Mouse (Mus musculus) kidney, embryonic 14.5 days (tissue): ENCODE results near the gene Glis2. TPM values are rescaled to one million over a fixed set of nuclear protein-coding genes. Genes with fewer than 3 reads are reported as not detected.

ENCODE experiments used
- ATAC-seq: fragments of 200-750 bp; cut with Nextera tagmentation; 2 replicates; pipeline ENCODE4 v1.8.0; 2017; ENCODE audit warnings: moderate number of reproducible peaks, mild to moderate bottlenecking, moderate TSS enrichment, moderate library complexity; ENCODE audit not compliant: low FRiP score, low TSS enrichment
- H3K27ac ChIP-seq: fragments of 300-500 bp; sonication (generic); 2 replicates; pipeline ENCODE4 v1.5.1; 2014; ENCODE audit warnings: low read depth, mild to moderate bottlenecking, low read length, moderate library complexity, mixed read lengths
- H3K27me3 ChIP-seq: fragments of 300-500 bp; sonication (generic); 2 replicates; pipeline ENCODE4 v1.6.1; 2014; ENCODE audit warnings: mild to moderate bottlenecking, low read length; ENCODE audit not compliant: control insufficient read depth, insufficient read depth
- H3K36me3 ChIP-seq: fragments of 300-500 bp; sonication (generic); 2 replicates; pipeline ENCODE4 v1.6.1; 2014; ENCODE audit warnings: low read length, mixed read lengths; ENCODE audit not compliant: control insufficient read depth, insufficient read depth
- H3K4me1 ChIP-seq: fragments of 300-500 bp; sonication (generic); 2 replicates; pipeline ENCODE4 v1.6.1; 2014; ENCODE audit warnings: low read length, mixed read lengths; ENCODE audit not compliant: control insufficient read depth, insufficient read depth
- H3K4me2 ChIP-seq: fragments of 300-500 bp; sonication (generic); replicated peaks from 2 replicates; pipeline ENCODE4 v1.6.1; 2014; ENCODE audit warnings: low read depth, mild to moderate bottlenecking, low read length
- H3K4me3 ChIP-seq: fragments of 300-500 bp; sonication (generic); 2 replicates; pipeline ENCODE4 v1.5.1; 2014; ENCODE audit warnings: mild to moderate bottlenecking, low read length
- H3K9ac ChIP-seq: fragments of 300-500 bp; sonication (generic); 2 replicates; pipeline ENCODE4 v1.6.1; 2014; ENCODE audit warnings: low read depth, mild to moderate bottlenecking, low read length, moderate library complexity
- H3K9me3 ChIP-seq: fragments of 300-500 bp; sonication (generic); 2 replicates; pipeline ENCODE4 v1.6.1; 2016; ENCODE audit warnings: low read length; ENCODE audit not compliant: control insufficient read depth
- WGBS: fragments of 180-500 bp; shearing (Covaris S2); extraction: QIAGEN DNeasy Blood & Tissue Kit; methylation state at CpG from one replicate; pipeline ENCODE4 v1.1.7; 2014; 5-methylcytosine and 5-hydroxymethylcytosine counted together
- polyA plus RNA-seq: library from polyadenylated mRNA; unstranded; fragments of >200 nt; fragmentation: Nextera tagmentation; extraction: Ambion mirVana; gene quantifications from 2 replicates; pipeline ENCODE4 v1.2.1, GENCODE M21; 2014

Glis2 gene
- polyA plus RNA-seq, 1 experiment from 2014 or later, result 47.3 TPM

DNA sequence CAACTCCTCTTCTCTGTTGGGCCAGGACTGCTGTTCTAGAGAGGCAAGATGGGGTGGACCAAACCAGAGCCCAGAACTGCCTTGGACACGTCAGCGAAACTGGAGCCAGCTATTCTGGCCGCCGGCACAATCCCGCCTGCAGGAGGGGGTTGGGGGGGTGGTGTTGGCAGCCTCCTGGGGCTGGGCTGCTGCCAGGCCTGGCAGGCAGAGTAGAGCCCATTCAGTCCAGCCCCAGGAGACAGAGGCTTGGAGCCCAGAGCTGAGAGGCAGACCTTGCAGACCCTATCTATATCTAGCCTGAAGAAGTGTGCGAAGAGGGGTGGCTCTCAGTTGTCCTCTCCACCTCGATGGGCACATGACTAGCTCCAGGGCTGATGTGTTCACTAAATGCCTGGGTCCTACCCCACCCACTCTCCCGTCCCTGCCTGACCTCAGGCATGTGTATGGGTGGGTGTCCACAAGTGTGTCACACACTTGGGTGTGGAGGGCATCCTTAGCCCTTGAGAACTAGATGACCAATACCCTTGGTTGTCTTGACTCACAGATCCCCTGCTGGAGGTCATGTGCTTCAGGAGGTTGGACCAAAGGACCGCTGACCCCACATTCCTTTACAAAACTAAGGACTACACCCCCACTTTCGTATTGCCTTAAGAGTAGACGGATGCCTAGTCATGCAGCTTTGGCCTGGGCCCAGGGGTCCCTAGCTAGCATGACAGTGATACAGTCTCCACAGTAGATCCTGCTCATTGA lies 49.3 kb downstream of the Glis2 start:
- no peak overlapping the region for H3K4me2 ChIP-seq
- whole genome bisulfite sequencing, result 75% methylated on average over 11 of the region's 11 CpGs
- no peaks in the 10 kb centered on the region for H3K27me3 ChIP-seq
- H3K36me3 ChIP-seq, result peaks cover 24% of the 10 kb centered on the region
- peaks cover 61% of the 10 kb centered on the region for H3K4me1 ChIP-seq
- H3K4me3 ChIP-seq, result no peak overlapping the region
- ATAC-seq, result no peak
- H3K27ac ChIP-seq, result peak overlapping the region; percentile 47; the same call in 1 of the 2 replicates
- 0 out of 2 replicates have a peak overlapping the region, but pooled peaks have one; percentile 28 for H3K9ac ChIP-seq
- no peaks in the 10 kb centered on the region for H3K9me3 ChIP-seq

GRCm38 (mm10) chr16:4645867-4646266 lies 51.4 kb downstream of the Glis2 start:
- H3K4me1 ChIP-seq, result peaks cover 61% of the 10 kb centered on the region
- WGBS, result 87% methylated on average over 4 of the region's 4 CpGs
- no peak overlapping the region for H3K4me2 ChIP-seq
- no peaks in the 10 kb centered on the region for H3K27me3 ChIP-seq
- H3K36me3 ChIP-seq, result peaks cover 44% of the 10 kb centered on the region
- H3K27ac ChIP-seq, result no peak overlapping the region
- no peak overlapping the region for H3K4me3 ChIP-seq
- no peak overlapping the region for H3K9ac ChIP-seq
- H3K9me3 ChIP-seq, result no peaks in the 10 kb centered on the region
- ATAC-seq, result no peak

- peaks cover 57% of the 10 kb centered on the region for H3K4me1 ChIP-seq
- peak; percentile 18; the same call in 1 of the 2 replicates for ATAC-seq
- 59% methylated on average over 4 of the region's 4 CpGs for WGBS
- peak overlapping the region; percentile 3; the same call in 1 of the 2 replicates for H3K27ac ChIP-seq
- H3K27me3 ChIP-seq, result no peaks in the 10 kb centered on the region
- H3K4me3 ChIP-seq, result no peak overlapping the region
- peak overlapping the region; percentile 25; the same call in 1 of the 2 replicates for H3K9ac ChIP-seq
- H3K9me3 ChIP-seq, result no peaks in the 10 kb centered on the region
- peaks cover 54% of the 10 kb centered on the region for H3K36me3 ChIP-seq
- H3K4me2 ChIP-seq, result no peak overlapping the region
Measured at GRCm38 (mm10) chr16:4646831-4647230, 52.3 kb downstream of the Glis2 start.

DNA sequence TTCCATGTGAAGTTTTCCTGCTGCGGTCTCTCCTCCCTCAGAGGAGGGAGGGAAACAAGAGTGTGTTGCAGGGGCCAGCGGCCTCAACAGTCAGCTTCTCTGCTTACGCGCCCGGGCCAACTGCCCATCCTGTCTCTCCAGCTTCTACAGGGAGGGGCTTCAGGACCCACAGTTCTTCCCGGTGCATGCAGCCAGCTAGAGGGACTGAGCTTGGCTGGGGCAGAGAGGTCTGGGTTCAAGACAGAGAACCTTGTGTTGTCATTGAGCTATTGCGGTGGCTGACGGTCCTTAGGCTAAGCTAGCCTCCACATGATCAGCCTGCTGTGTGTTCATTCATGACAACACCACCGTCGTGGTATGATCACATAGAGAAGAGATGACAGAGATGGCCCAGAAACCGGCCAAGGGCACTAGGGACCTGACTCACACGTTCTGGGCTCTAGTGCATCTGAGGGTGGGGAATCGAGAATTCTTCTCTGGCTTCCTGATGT lies 53.2 kb downstream of the Glis2 start:
- Histone ChIP-seq H3K9me3 (no peaks in the 10 kb centered on the region), H3K27ac (peak overlapping the region; percentile 3; the same call in 1 of the 2 replicates), H3K27me3 (no peaks in the 10 kb centered on the region), H3K4me3 (no peak overlapping the region), H3K36me3 (peaks cover 62% of the 10 kb centered on the region), H3K4me2 (no peak overlapping the region; the same call in 1 of the 2 replicates), H3K4me1 (peaks cover 50% of the 10 kb centered on the region), H3K9ac (peak overlapping the region; percentile 28; the same call in 1 of the 2 replicates)
- 53% methylated on average over 13 of the region's 13 CpGs for WGBS
- no peak for ATAC-seq

DNA sequence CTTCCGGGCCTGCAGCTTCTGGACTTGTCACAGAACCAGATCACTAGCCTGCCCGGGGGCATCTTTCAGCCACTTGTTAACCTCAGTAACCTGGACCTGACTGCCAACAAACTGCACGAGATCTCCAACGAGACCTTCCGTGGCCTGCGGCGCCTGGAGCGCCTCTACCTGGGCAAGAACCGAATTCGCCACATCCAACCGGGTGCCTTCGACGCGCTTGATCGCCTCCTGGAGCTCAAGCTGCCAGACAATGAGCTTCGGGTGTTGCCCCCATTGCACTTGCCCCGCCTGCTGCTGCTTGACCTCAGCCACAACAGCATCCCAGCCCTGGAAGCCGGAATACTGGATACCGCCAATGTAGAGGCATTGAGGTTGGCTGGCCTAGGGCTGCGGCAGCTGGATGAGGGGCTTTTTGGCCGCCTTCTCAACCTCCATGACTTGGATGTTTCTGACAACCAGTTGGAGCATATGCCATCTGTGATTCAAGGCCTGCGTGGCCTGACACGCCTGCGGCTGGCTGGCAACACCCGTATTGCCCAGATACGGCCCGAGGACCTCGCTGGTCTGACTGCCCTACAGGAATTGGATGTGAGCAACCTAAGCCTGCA lies 54.0 kb downstream of the Glis2 start:
- Histone ChIP-seq H3K27ac (no peak overlapping the region), H3K4me3 (no peak overlapping the region), H3K4me2 (no peak overlapping the region), H3K4me1 (peaks cover 42% of the 10 kb centered on the region), H3K36me3 (peaks cover 69% of the 10 kb centered on the region), H3K9ac (no peak overlapping the region), H3K9me3 (no peaks in the 10 kb centered on the region), H3K27me3 (no peaks in the 10 kb centered on the region)
- 80% methylated on average over 28 of the region's 28 CpGs for WGBS
- no peak for ATAC-seq

- Histone ChIP-seq H3K27me3 (no peaks in the 10 kb centered on the region), H3K4me2 (no peak overlapping the region), H3K4me3 (no peak overlapping the region), H3K27ac (no peak overlapping the region), H3K4me1 (peaks cover 35% of the 10 kb centered on the region), H3K9me3 (no peaks in the 10 kb centered on the region), H3K9ac (no peak overlapping the region), H3K36me3 (peaks cover 68% of the 10 kb centered on the region)
- ATAC-seq, result no peak
- 87% methylated on average over 5 of the region's 5 CpGs for WGBS
Measured at GRCm38 (mm10) chr16:4649211-4649610, 54.7 kb downstream of the Glis2 start.

- Histone ChIP-seq H3K4me1 (peaks cover 30% of the 10 kb centered on the region), H3K9ac (no peak overlapping the region), H3K36me3 (peaks cover 68% of the 10 kb centered on the region), H3K4me2 (no peak overlapping the region), H3K9me3 (no peaks in the 10 kb centered on the region), H3K4me3 (no peak overlapping the region), H3K27ac (no peak overlapping the region), H3K27me3 (no peaks in the 10 kb centered on the region)
- ATAC-seq, result no peak
- 85% methylated on average over 11 of the region's 11 CpGs for WGBS
Measured at GRCm38 (mm10) chr16:4649692-4650091, 55.2 kb downstream of the Glis2 start.

- H3K9ac ChIP-seq, result no peak overlapping the region
- no peak overlapping the region for H3K4me3 ChIP-seq
- 84% methylated on average over 3 of the region's 3 CpGs for WGBS
- H3K4me2 ChIP-seq, result no peak overlapping the region
- peaks cover 35% of the 10 kb centered on the region for H3K4me1 ChIP-seq
- H3K27ac ChIP-seq, result no peak overlapping the region
- H3K9me3 ChIP-seq, result no peaks in the 10 kb centered on the region
- H3K36me3 ChIP-seq, result peaks cover 72% of the 10 kb centered on the region
- ATAC-seq, result no peak
- H3K27me3 ChIP-seq, result no peaks in the 10 kb centered on the region
Measured at GRCm38 (mm10) chr16:4650161-4650560, 55.6 kb downstream of the Glis2 start.

- 0 out of 2 replicates have a peak overlapping the region, but pooled peaks have one; percentile 12 for H3K9ac ChIP-seq
- WGBS, result 93% methylated on average over 1 of the region's 1 CpGs
- H3K4me3 ChIP-seq, result no peak overlapping the region
- no peak overlapping the region for H3K4me2 ChIP-seq
- H3K4me1 ChIP-seq, result peaks cover 44% of the 10 kb centered on the region
- ATAC-seq, result no peak
- H3K27ac ChIP-seq, result peak overlapping the region; percentile 24; the same call in 1 of the 2 replicates
- H3K27me3 ChIP-seq, result no peaks in the 10 kb centered on the region
- H3K36me3 ChIP-seq, result peaks cover 72% of the 10 kb centered on the region
- no peaks in the 10 kb centered on the region for H3K9me3 ChIP-seq
Measured at GRCm38 (mm10) chr16:4651081-4651480, 56.6 kb downstream of the Glis2 start.
